Mouse (Mus musculus): ENCODE data around the gene Psme1.

DNA sequence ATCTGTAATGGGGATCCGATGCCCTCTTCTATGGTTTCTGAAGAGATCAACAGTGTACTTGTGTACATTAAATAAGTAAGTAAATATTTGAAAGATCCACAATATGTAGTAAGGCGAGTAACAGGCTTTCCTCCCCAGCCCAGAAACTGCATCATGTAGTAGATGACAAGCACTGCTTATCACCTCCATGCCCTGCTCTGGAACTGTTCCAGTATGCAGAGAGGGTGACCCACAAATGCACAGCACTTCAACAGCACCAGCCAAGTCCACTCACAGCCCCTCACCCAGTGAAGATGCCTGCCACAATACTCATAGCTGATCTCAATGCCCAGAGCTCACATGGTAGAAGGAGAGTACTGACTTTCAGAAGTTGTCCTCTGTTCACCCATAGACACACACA lies 7.3 kb upstream of the Psme1 start:
- TF ChIP-seq POLR2A (IDR thresholded peaks at IDR 0.05; ENCODE audit: borderline replicate concordance, control insufficient read depth, low read depth, low read length) (no peak), CTCF (IDR thresholded peaks at IDR 0.05; ENCODE audit: control insufficient read depth, insufficient read depth, low read length) (no peak)
